Mouse (Mus musculus) cerebellum, adult (tissue): Measurements from ENCODE around the gene Acot7.

ENCODE experiments used
- ATAC-seq: cut with Nextera tagmentation; 2 replicates; pipeline ENCODE4 v1.9.2; 2017; ENCODE audit warnings: mild to moderate bottlenecking, moderate library complexity, mixed read lengths; ENCODE audit not compliant: insufficient number of reproducible peaks, low FRiP score, low TSS enrichment

The Acot7 gene

GRCm38 (mm10) chr4:152290385-152290784 lies 112.5 kb downstream of the Acot7 start:
- no peak for ATAC-seq

GRCm38 (mm10) chr4:152290991-152291390 lies 113.1 kb downstream of the Acot7 start:
- no peak for ATAC-seq

- no peak for ATAC-seq
Measured at GRCm38 (mm10) chr4:152291562-152291961, 113.6 kb downstream of the Acot7 start, which contains the start of gene Hes3. Gene Hes3, minus strand, starts transcription at chr4:152291662.

GRCm38 (mm10) chr4:152292102-152292765 lies 114.3 kb downstream of the Acot7 start:
- no peak for ATAC-seq

GRCm38 (mm10) chr4:152294188-152294929 lies 116.4 kb downstream of the Acot7 start:
- no peak for ATAC-seq

GRCm38 (mm10) chr4:152295916-152296315 lies 118.0 kb downstream of the Acot7 start:
- ATAC-seq, result no peak

- ATAC-seq, result no peak
Measured at GRCm38 (mm10) chr4:152296371-152296770, 118.4 kb downstream of the Acot7 start.

- ATAC-seq, result peak; percentile 89
Measured at GRCm38 (mm10) chr4:152296874-152297861, 119.2 kb downstream of the Acot7 start, which contains the start of gene Icmt. Gene Icmt, plus strand, starts transcription at chr4:152297227.

GRCm38 (mm10) chr4:152298836-152299235 lies 120.9 kb downstream of the Acot7 start:
- ATAC-seq, result no peak

- no peak for ATAC-seq
Measured at GRCm38 (mm10) chr4:152300375-152300774, 122.4 kb downstream of the Acot7 start.

- no peak for ATAC-seq
Measured at GRCm38 (mm10) chr4:152302012-152302411, 124.1 kb downstream of the Acot7 start.

GRCm38 (mm10) chr4:152303172-152303571 lies 125.2 kb downstream of the Acot7 start:
- no peak for ATAC-seq

GRCm38 (mm10) chr4:152304685-152305084 lies 126.8 kb downstream of the Acot7 start:
- no peak for ATAC-seq

- 0 out of 2 replicates have a peak, but pooled peaks have one; percentile 11 for ATAC-seq
Measured at GRCm38 (mm10) chr4:152305991-152306390, 128.1 kb downstream of the Acot7 start.

- ATAC-seq, result no peak
Measured at GRCm38 (mm10) chr4:152307542-152307941, 129.6 kb downstream of the Acot7 start.

GRCm38 (mm10) chr4:152312186-152312585 lies 134.3 kb downstream of the Acot7 start:
- ATAC-seq, result no peak

GRCm38 (mm10) chr4:152313211-152313632 lies 135.3 kb downstream of the Acot7 start:
- no peak for ATAC-seq

GRCm38 (mm10) chr4:152313934-152314333 lies 136.0 kb downstream of the Acot7 start:
- ATAC-seq, result no peak

- no peak for ATAC-seq
Measured at GRCm38 (mm10) chr4:152315498-152316213, 137.7 kb downstream of the Acot7 start.

GRCm38 (mm10) chr4:152317631-152318033 lies 139.7 kb downstream of the Acot7 start:
- ATAC-seq, result no peak
